Mouse (Mus musculus): ENCODE data around the gene Mtus2. TPM values are rescaled to one million over a fixed set of nuclear protein-coding genes. Genes with fewer than 3 reads are reported as not detected.
"Not testable (repeated sequence)": the region's sequence is repeated elsewhere in the genome, so short reads cannot be mapped to it uniquely, and the experiment has no call there.

Mtus2 gene
- polyA plus RNA-seq, 1 experiment: 0.05 TPM

DNA sequence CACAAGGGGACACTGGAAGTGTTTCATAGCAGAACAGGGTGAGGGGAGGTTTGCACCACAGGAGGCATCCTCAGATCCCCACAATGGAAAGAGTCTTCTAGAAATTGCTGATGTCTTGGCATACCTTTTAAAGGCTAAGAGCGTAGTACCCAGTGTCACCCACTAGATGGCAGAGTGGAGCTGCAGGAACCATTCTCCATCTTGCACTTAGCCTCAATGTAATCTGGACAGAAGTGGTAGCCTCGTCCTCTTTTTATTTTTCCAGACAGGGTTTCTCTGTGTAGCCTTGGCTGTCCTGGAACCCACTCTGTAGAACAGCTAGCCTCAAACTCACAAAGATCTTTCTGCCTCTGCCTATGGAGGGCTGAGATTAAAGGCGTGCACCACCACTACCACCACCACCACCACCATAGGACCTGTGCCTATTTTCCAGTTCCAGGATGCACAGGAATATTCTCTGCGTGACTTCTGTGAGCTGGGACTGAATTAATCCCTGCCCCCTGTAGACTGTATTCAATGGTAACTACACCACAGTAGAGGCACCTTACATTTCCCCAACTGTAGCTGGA is 368.3 kb downstream of the Mtus2 start:
- Histone ChIP-seq H3K36me3 (ENCODE audit: control insufficient read depth, insufficient read depth) (peaks cover 10% of the 10 kb centered on the region), H3K4me3 (no peak overlapping the region), H3K4me2 (ENCODE audit: low read depth) (no peak overlapping the region), H3K27me3 (ENCODE audit: control insufficient read depth, insufficient read depth, insufficient read length) (no peaks in the 10 kb centered on the region), H3K79me2 (ENCODE audit: control insufficient read depth, insufficient read depth) (no peaks in the 10 kb centered on the region), H3ac (ENCODE audit: control insufficient read depth, insufficient read length) (no peak overlapping the region)
- TF ChIP-seq TCF12 (IDR thresholded peaks at IDR 0.05; ENCODE audit: insufficient read depth, poor library complexity, severe bottlenecking): no peak
- TF ChIP-seq POLR2AphosphoS2 (IDR thresholded peaks at IDR 0.05; ENCODE audit: insufficient read length, low read depth): peak; percentile 47

DNA sequence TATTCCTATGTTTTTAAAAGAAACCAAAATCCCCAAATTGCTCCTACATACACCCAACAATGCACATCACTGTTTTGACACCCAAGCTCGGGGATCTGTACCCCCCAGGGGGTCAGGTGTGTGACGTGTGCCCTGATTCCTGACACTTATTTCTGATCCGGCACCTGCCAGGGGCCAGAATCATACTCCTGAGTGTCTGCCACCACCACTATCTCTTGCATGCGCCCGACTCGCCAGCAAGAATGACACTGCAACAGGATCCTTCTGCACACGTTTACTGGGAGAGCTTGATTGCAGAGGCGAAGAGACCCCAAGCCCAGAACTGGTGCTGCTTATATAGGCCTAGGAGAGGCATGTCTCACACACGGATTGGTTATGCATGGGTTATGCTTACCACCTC is 369.2 kb downstream of the Mtus2 start:
- H3K79me2 ChIP-seq (ENCODE audit: control insufficient read depth, insufficient read depth): not testable (repeated sequence)

DNA sequence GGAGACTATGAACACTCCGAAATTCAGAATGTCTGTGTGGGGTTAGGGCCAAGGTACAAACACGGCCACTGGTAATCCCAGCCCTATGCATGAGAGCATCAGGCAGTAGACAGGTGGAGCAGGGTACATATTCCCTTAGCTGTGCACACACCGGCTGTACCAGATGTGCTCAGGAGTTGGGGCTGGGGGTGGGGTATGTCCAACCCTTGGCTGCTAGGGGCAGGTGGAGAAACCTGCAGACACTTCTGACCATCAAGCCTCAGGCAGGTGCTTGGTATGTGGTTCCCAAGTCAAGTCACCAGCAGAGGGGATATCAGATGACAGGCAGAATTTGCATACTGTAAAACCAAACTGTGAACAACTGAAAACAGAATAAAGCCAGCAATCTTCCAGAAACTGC is 371.9 kb downstream of the Mtus2 start:
- no peak overlapping the region for H3ac ChIP-seq (ENCODE audit: control insufficient read depth, insufficient read length)
- H3K4me2 ChIP-seq (ENCODE audit: low read depth): no peak overlapping the region
- TF ChIP-seq POLR2A (IDR thresholded peaks at IDR 0.05; ENCODE audit: insufficient read length, low read depth) (peak; percentile 17), REST (IDR thresholded peaks at IDR 0.05; ENCODE audit: insufficient read depth, insufficient read length) (no peak), POLR2AphosphoS2 (IDR thresholded peaks at IDR 0.05; ENCODE audit: insufficient read length, low read depth) (peak; percentile 58)
- H3K4me3 ChIP-seq: no peak overlapping the region
- H3K36me3 ChIP-seq (ENCODE audit: control insufficient read depth, insufficient read depth): peaks cover 34% of the 10 kb centered on the region
- no peaks in the 10 kb centered on the region for H3K27me3 ChIP-seq (ENCODE audit: control insufficient read depth, insufficient read depth, insufficient read length)
- no peaks in the 10 kb centered on the region for H3K79me2 ChIP-seq (ENCODE audit: control insufficient read depth, insufficient read depth)

More for the DNA sequence above, 369.2 kb downstream of the Mtus2 start:
- not testable (repeated sequence) for H3ac ChIP-seq (ENCODE audit: control insufficient read depth, insufficient read length); H3K27me3 ChIP-seq (ENCODE audit: control insufficient read depth, insufficient read depth, insufficient read length); H3K4me2 ChIP-seq (ENCODE audit: low read depth); H3K4me3 ChIP-seq
- H3K36me3 ChIP-seq (ENCODE audit: control insufficient read depth, insufficient read depth): peaks cover 11% of the 10 kb centered on the region

DNA sequence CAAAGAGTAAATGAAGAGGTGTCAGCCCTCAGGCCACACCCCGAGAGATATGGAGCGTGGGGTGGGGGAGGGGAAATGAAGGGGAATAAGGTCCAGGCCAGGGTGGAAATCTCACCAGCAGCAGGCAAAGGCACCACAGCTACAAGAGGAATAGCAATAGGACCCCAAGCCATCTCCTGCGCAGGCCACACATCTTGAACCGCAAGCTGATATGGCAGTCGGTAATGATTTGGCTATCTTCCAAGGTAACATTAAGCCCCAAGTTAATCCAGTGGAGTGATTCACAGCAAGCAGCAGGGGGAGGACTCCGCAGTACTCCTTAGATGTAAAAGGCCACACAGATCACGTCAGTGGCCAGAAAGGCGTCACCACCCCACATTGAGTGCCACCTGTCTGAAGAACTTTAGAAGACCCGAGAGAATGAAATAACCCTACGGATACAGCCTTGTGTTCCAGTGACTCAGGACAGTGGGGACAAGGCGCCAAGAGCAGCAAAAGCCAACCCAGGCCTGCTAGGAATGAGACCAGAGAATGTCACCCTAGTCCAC is 374.2 kb downstream of the Mtus2 start:
- peaks cover 45% of the 10 kb centered on the region for H3K36me3 ChIP-seq (ENCODE audit: control insufficient read depth, insufficient read depth)
- TF ChIP-seq POLR2A (IDR thresholded peaks at IDR 0.05; ENCODE audit: insufficient read length, low read depth) (no peak), MYOD1 (IDR thresholded peaks at IDR 0.05; ENCODE audit: control insufficient read depth in 1 of 3, insufficient read length in 2 of 3, low read depth in 2 of 3) (no peak), POLR2AphosphoS2 (IDR thresholded peaks at IDR 0.05; ENCODE audit: insufficient read length, low read depth) (no peak), CEBPB (IDR thresholded peaks at IDR 0.05; ENCODE audit: insufficient read depth, poor library complexity, severe bottlenecking) (no peak), REST (IDR thresholded peaks at IDR 0.05; ENCODE audit: insufficient read depth, insufficient read length) (no peak), SRF (IDR thresholded peaks at IDR 0.05; ENCODE audit: control insufficient read depth, insufficient read length, low read depth) (no peak), MAX (IDR thresholded peaks at IDR 0.05; ENCODE audit: low read depth) (no peak), TCF3 (IDR thresholded peaks at IDR 0.05; ENCODE audit: insufficient read length, low read depth) (no peak), TCF12 (IDR thresholded peaks at IDR 0.05; ENCODE audit: insufficient read depth, poor library complexity, severe bottlenecking) (no peak), USF1 (IDR thresholded peaks at IDR 0.05; ENCODE audit: low read depth) (no peak), E2F4 (IDR thresholded peaks at IDR 0.05; ENCODE audit: insufficient read depth) (no peak), MYOG (IDR thresholded peaks at IDR 0.05; ENCODE audit: control insufficient read depth in 1 of 3, insufficient read depth in 1 of 3, insufficient read length in 2 of 3, low read depth in 2 of 3) (no peak)
- H3K4me3 ChIP-seq: no peak overlapping the region

DNA sequence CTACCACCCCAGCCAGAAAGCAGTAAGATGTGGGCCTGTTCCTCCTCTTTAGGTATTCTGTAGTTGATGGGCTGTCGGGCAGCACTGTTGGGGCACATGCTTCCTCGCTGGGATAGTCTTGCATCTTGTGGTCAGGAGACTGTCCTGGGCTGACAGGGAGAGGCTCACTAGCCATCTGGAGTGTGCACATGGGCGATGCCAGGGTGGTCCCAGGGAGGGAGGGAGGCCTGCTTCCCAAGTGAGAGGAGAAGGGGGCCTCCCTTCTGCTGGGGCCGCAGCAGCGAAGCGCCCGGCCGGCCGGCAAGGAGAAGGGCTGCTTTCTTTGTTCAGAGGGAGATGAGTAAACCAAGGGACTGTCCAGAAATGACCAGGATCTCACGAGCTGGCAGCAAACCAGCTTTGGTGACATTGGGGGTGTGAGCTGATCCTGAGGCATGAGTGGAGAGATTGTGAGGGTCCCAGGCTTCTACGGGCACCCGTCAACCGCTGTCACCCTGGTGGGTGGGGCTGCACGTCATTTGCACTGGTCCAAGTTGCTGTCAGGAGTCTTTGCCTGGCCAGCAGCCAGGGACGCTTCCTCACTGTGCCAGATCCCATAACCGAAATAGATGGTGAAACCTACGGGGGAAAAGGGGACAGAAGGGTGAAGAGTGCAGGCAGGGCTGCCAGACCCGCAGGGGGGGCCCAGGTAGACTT is 375.0 kb downstream of the Mtus2 start:
- Histone ChIP-seq H3K4me3 (no peak overlapping the region), H3K27me3 (ENCODE audit: control insufficient read depth, insufficient read depth, insufficient read length) (no peaks in the 10 kb centered on the region), H3K4me2 (ENCODE audit: low read depth) (no peak overlapping the region), H3K36me3 (ENCODE audit: control insufficient read depth, insufficient read depth) (peaks cover 45% of the 10 kb centered on the region), H3K79me2 (ENCODE audit: control insufficient read depth, insufficient read depth) (no peaks in the 10 kb centered on the region), H3ac (ENCODE audit: control insufficient read depth, insufficient read length) (no peak overlapping the region)
- TF ChIP-seq USF1 (IDR thresholded peaks at IDR 0.05; ENCODE audit: low read depth) (no peak), MYOD1 (IDR thresholded peaks at IDR 0.05; ENCODE audit: control insufficient read depth in 1 of 3, insufficient read length in 2 of 3, low read depth in 2 of 3) (no peak), TCF3 (IDR thresholded peaks at IDR 0.05; ENCODE audit: insufficient read length, low read depth) (no peak), CEBPB (IDR thresholded peaks at IDR 0.05; ENCODE audit: insufficient read depth, poor library complexity, severe bottlenecking) (no peak), POLR2AphosphoS2 (IDR thresholded peaks at IDR 0.05; ENCODE audit: insufficient read length, low read depth) (no peak)

More for the DNA sequence above, 374.2 kb downstream of the Mtus2 start:
- Histone ChIP-seq H3ac (ENCODE audit: control insufficient read depth, insufficient read length) (no peak overlapping the region), H3K79me2 (ENCODE audit: control insufficient read depth, insufficient read depth) (no peaks in the 10 kb centered on the region), H3K27me3 (ENCODE audit: control insufficient read depth, insufficient read depth, insufficient read length) (no peaks in the 10 kb centered on the region), H3K4me2 (ENCODE audit: low read depth) (no peak overlapping the region)

DNA sequence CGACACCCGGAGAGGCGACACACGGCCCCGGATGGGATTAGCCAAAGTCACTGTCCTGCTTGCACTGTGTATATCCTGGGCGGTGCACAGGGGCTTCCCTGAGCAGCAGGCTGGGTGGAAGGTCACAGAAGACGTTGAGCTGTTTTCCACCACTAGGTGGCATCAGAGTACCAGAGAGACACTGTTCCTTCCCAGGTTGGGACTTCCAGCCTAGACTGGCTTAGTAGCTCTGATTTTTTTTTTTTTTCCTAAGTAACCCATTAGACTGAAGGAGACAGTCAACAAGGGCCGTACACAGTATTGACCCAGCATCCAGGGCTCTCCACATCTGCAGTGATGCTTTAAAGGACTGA is 375.5 kb downstream of the Mtus2 start:
- Histone ChIP-seq H3ac (ENCODE audit: control insufficient read depth, insufficient read length) (no peak overlapping the region), H3K4me2 (ENCODE audit: low read depth) (no peak overlapping the region), H3K4me3 (no peak overlapping the region), H3K36me3 (ENCODE audit: control insufficient read depth, insufficient read depth) (peaks cover 45% of the 10 kb centered on the region), H3K79me2 (ENCODE audit: control insufficient read depth, insufficient read depth) (no peaks in the 10 kb centered on the region), H3K27me3 (ENCODE audit: control insufficient read depth, insufficient read depth, insufficient read length) (no peaks in the 10 kb centered on the region)
- TF ChIP-seq REST (IDR thresholded peaks at IDR 0.05; ENCODE audit: insufficient read depth, insufficient read length) (no peak), MAX (IDR thresholded peaks at IDR 0.05; ENCODE audit: low read depth) (no peak), TCF12 (IDR thresholded peaks at IDR 0.05; ENCODE audit: insufficient read depth, poor library complexity, severe bottlenecking) (no peak), POLR2A (IDR thresholded peaks at IDR 0.05; ENCODE audit: insufficient read length, low read depth) (peak; percentile 4), CEBPB (IDR thresholded peaks at IDR 0.05; ENCODE audit: insufficient read depth, poor library complexity, severe bottlenecking) (no peak), SRF (IDR thresholded peaks at IDR 0.05; ENCODE audit: control insufficient read depth, insufficient read length, low read depth) (no peak), MYOD1 (IDR thresholded peaks at IDR 0.05; ENCODE audit: control insufficient read depth in 1 of 3, insufficient read length in 2 of 3, low read depth in 2 of 3) (no peak)

Measured in myocyte (in vitro differentiated cells).